Mouse (Mus musculus) brain, embryonic 14.5 days (tissue): ENCODE data around the gene Zfp423.

Source experiments
- CTCF ChIP-seq: fragments of 200-500 bp; IDR thresholded peaks from 2 replicates; pipeline ENCODE4 v1.5.1; 2012; ENCODE audit warnings: inconsistent platforms, mild to moderate bottlenecking, moderate library complexity, borderline replicate concordance; ENCODE audit not compliant: insufficient read depth, insufficient read length; ENCODE audit errors: extremely low read depth
- POLR2A ChIP-seq: fragments of 200-500 bp; IDR thresholded peaks from 2 replicates; pipeline ENCODE4 v1.6.1; 2012; ENCODE audit warnings: mild to moderate bottlenecking, inconsistent platforms, borderline replicate concordance; ENCODE audit not compliant: poor library complexity, insufficient read depth, insufficient read length, severe bottlenecking; ENCODE audit errors: extremely low read depth

DNA sequence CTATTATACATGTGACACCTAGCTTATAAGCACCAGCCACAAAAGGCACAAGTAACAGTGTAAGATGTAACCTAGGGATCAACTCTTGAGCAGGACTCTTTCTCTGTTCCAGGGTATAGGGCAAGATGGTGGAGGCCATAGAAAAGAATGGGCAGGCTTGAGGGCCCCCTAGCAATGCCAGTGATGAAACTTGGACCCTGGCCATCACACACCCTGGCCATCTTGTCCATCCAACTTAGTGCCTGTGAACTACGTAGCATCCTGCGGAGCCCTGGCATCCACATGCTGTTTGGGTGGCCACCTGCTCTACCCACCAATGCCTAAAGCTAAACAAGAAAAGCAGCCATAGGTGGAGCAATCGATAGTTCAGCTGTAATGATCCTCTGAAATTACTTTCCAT is 254.6 kb downstream of the Zfp423 start:
- TF ChIP-seq CTCF (no peak), POLR2A (no peak)
